Mouse (Mus musculus) neural tube, embryonic 12.5 days (tissue): ENCODE data around the gene Hdac4. TPM values are rescaled to one million over a fixed set of nuclear protein-coding genes. Genes with fewer than 3 reads are reported as not detected.

ENCODE experiments used
- ATAC-seq: fragments of 200-750 bp; cut with Nextera tagmentation; 2 replicates; pipeline ENCODE4 v1.8.0; 2017; ENCODE audit warnings: low read depth, mild to moderate bottlenecking, moderate TSS enrichment, moderate library complexity; ENCODE audit not compliant: low FRiP score
- H3K27ac ChIP-seq: fragments of 300-500 bp; sonication (generic); 2 replicates; pipeline ENCODE4 v1.5.1; 2016
- H3K27me3 ChIP-seq: fragments of 300-500 bp; sonication (generic); replicated peaks from 2 replicates; pipeline ENCODE4 v1.6.1; 2016; ENCODE audit warnings: mild to moderate bottlenecking
- H3K36me3 ChIP-seq: fragments of 300-500 bp; sonication (generic); 2 replicates; pipeline ENCODE4 v1.6.1; 2016; ENCODE audit warnings: mild to moderate bottlenecking
- H3K4me1 ChIP-seq: fragments of 300-500 bp; sonication (generic); 2 replicates; pipeline ENCODE4 v1.6.1; 2016
- H3K4me2 ChIP-seq: fragments of 300-500 bp; sonication (generic); replicated peaks from 2 replicates; pipeline ENCODE4 v1.6.1; 2016; ENCODE audit warnings: mild to moderate bottlenecking
- H3K4me3 ChIP-seq: fragments of 300-500 bp; sonication (generic); 2 replicates; pipeline ENCODE4 v1.5.1; 2016
- H3K9ac ChIP-seq: fragments of 300-500 bp; sonication (generic); 2 replicates; pipeline ENCODE4 v1.6.1; 2016; ENCODE audit warnings: mild to moderate bottlenecking
- H3K9me3 ChIP-seq: fragments of 300-500 bp; sonication (generic); 2 replicates; pipeline ENCODE4 v1.6.1; 2016; ENCODE audit warnings: mild to moderate bottlenecking
- WGBS: fragments of 180-500 bp; shearing (Covaris S2); methylation state at CpG from one replicate; pipeline ENCODE4 v1.1.7; 2016; 5-methylcytosine and 5-hydroxymethylcytosine counted together
- polyA plus RNA-seq: library from polyadenylated mRNA; unstranded; fragments of >200 nt; fragmentation: Nextera tagmentation; extraction: Ambion mirVana; gene quantifications from 2 replicates; pipeline ENCODE4 v1.2.1, GENCODE M21; 2016

Gene Hdac4
- polyA plus RNA-seq, 1 experiment from 2014 or later = 26.6 TPM

DNA sequence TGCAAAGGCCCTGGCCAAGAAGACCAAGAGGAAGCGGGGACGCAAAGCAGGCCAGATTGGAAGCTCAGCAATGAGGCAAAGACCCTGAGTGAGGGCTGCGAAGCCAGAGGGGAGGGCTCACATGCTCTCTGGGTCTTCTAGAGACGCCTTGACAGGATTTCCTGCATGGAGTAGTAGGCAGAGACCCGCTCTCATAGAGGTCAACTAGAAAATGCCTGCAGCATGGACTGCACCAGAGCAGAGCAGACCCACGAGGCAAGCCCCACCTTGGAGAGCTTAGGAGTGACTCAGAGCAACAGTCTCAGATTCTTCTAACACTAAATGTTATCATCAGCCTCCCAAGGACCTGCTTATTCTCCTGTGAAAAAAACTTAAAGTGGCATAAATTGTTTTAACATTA, 20.2 kb downstream of the Hdac4 start:
- Histone ChIP-seq H3K9ac (no peak overlapping the region), H3K27ac (no peak overlapping the region), H3K4me1 (peaks cover 46% of the 10 kb centered on the region), H3K9me3 (no peaks in the 10 kb centered on the region), H3K36me3 (no peaks in the 10 kb centered on the region), H3K4me3 (no peak overlapping the region), H3K27me3 (no peaks in the 10 kb centered on the region), H3K4me2 (no peak overlapping the region; the same call in 1 of the 2 replicates)
- ATAC-seq = no peak
- 86% methylated on average over 6 of the region's 6 CpGs for WGBS

DNA sequence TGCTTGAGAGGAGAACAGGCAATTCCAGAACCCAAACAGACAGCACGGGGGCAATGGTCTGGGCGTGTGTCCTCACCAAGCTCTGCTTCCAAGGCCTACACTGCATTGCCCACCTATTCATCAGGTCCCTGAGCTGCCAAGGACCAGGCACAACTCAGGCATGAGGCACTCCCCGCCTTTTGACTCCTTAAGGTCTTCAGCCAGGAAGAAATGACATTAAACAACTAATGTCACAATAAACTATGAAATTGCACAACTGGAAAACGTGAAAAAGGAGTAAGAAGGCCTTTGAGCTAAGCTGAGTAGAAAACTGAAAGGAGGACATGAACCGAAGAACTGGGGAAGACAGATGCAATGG, 20.6 kb downstream of the Hdac4 start:
- peaks cover 46% of the 10 kb centered on the region for H3K4me1 ChIP-seq
- H3K27me3 ChIP-seq = no peaks in the 10 kb centered on the region
- H3K36me3 ChIP-seq = no peaks in the 10 kb centered on the region
- peak overlapping the region; percentile 1; the same call in 1 of the 2 replicates for H3K4me2 ChIP-seq
- 76% methylated on average over 5 of the region's 5 CpGs for WGBS
- no peak for ATAC-seq
- no peak overlapping the region for H3K27ac ChIP-seq
- no peaks in the 10 kb centered on the region for H3K9me3 ChIP-seq
- no peak overlapping the region for H3K9ac ChIP-seq
- no peak overlapping the region for H3K4me3 ChIP-seq

DNA sequence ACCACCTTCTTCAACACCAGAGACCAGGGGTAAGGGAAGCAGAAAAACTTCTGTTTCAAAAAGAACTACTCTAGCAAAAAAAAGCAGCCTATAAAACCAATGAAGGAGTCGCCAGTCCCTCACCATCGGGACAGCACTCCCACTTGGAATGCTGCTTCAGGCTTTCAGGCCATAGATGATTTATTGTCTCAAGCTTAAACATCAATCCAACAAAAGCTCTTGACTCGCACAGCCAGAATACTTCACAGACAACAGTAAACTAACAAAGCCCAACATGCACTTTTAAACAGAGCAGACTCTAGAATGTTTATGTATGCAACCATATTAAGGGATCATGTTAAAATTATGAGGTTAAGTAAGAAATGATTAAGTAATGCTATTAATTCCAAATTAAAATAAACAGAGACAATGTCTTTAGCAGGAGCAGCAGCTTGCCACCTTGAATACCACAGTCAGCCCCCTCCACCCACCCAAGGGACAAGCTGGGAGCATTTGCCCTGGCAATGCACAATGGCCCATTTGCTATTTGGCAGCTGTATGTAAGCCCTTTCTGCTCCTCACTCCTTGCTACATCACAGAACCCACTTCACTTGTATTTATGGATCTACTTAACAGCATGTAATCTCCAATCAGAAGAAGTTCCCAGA, 21.1 kb downstream of the Hdac4 start:
- peaks cover 46% of the 10 kb centered on the region for H3K4me1 ChIP-seq
- no peak overlapping the region for H3K9ac ChIP-seq
- H3K27me3 ChIP-seq = no peaks in the 10 kb centered on the region
- 12% methylated on average over 3 of the region's 3 CpGs for WGBS
- H3K36me3 ChIP-seq = no peaks in the 10 kb centered on the region
- no peaks in the 10 kb centered on the region for H3K9me3 ChIP-seq
- 0 out of 2 replicates have a peak overlapping the region, but pooled peaks have one; percentile 1 for H3K4me2 ChIP-seq
- no peak for ATAC-seq
- H3K4me3 ChIP-seq = no peak overlapping the region
- H3K27ac ChIP-seq = no peak overlapping the region

DNA sequence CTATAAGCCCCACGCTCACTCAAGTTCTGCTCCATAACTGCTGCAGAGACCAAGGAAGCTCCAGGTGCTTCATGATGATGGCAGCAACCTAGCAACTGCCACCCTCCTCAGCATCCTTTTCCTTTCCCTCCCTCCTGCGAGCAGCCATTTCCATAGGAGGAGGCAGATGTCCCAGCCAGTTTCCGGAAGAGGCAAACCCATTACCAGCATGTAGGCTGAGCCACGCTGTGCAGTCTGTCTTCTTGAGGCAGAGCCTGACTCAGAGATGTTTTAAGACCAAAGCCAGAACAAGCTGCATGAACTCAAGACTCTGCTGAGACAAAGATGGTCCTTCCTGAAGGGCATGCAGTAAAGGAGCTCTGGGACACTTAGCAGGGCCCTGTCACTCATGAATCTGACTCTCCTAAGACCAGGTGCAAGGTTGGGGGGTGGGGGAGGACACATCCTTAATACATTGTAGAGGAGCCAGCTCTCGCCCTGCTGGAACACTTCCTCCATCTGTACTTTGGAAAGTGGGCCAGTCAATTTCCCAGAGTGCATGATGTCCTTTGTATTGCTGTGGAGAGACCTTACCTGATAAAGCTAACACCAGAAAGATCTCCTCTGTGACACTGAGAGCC, 24.8 kb downstream of the Hdac4 start:
- Histone ChIP-seq H3K4me1 (peaks cover 24% of the 10 kb centered on the region), H3K27me3 (no peaks in the 10 kb centered on the region), H3K4me3 (no peak overlapping the region), H3K4me2 (no peak overlapping the region), H3K9ac (no peak overlapping the region), H3K27ac (no peak overlapping the region), H3K9me3 (no peaks in the 10 kb centered on the region), H3K36me3 (no peaks in the 10 kb centered on the region)
- ATAC-seq = no peak
- WGBS = 90% methylated on average over 5 of the region's 5 CpGs

DNA sequence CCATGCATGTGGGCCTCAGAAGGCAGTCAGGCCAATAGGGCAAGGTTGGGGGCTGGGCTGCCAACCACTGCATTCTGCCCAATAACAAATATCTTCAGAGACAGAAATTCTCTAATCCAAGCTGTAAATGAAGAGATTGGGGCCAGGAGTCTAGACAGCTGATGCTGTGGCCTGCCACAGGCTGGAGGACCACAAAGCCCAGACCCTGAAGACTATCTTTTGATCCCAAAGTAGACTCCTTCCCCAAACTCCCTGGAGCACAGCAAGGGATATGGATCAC, 25.8 kb downstream of the Hdac4 start:
- Histone ChIP-seq H3K4me3 (no peak overlapping the region), H3K9me3 (no peaks in the 10 kb centered on the region), H3K4me2 (no peak overlapping the region), H3K27me3 (no peaks in the 10 kb centered on the region), H3K36me3 (no peaks in the 10 kb centered on the region), H3K4me1 (peaks cover 18% of the 10 kb centered on the region), H3K27ac (no peak overlapping the region), H3K9ac (no peak overlapping the region)
- ATAC-seq = no peak

DNA sequence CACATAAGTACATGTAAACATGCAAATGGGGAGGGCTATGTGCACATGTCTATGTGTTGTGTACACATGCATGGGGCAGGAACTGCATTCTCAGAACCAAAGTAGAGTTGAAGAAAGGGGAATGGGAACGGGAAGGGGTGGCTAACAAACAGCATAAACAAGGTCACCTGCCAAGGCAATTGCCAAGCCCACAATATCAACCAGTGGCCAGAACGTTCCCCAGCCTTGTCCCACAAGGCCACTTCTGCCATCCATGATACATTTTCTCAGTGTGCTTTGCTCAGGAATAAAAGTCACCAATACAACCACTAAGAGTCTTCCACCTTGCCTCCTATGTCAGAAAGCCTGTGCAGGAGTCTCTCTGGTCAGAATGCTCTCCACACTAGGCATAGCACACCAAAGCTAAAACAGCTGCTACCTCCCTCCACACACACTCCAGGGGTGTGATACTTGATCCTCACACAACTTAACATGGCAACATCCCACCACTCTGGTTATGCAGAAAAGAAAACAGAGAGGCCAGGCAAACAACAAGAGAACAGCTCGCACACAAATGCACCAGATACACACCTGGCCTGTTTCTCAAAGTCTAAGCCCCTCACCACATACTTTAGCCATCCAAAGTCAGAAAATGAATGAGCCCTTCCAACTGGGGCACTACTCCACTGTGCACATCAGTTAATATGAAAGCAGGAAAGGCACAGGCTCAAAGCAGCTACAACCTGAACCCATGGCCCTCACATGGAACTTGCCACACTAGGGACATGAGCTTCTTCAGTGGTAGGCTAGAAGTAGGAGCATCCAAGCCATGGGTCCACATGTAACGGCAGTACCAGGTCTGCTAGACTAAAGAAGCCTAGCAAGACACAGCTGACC, 26.4 kb downstream of the Hdac4 start:
- no peak for ATAC-seq
- no peak overlapping the region for H3K4me2 ChIP-seq
- H3K4me1 ChIP-seq = peaks cover 13% of the 10 kb centered on the region
- H3K36me3 ChIP-seq = no peaks in the 10 kb centered on the region
- H3K27ac ChIP-seq = no peak overlapping the region
- no peaks in the 10 kb centered on the region for H3K27me3 ChIP-seq
- WGBS = 94% methylated on average over 4 of the region's 4 CpGs
- H3K4me3 ChIP-seq = no peak overlapping the region
- no peaks in the 10 kb centered on the region for H3K9me3 ChIP-seq
- no peak overlapping the region for H3K9ac ChIP-seq

DNA sequence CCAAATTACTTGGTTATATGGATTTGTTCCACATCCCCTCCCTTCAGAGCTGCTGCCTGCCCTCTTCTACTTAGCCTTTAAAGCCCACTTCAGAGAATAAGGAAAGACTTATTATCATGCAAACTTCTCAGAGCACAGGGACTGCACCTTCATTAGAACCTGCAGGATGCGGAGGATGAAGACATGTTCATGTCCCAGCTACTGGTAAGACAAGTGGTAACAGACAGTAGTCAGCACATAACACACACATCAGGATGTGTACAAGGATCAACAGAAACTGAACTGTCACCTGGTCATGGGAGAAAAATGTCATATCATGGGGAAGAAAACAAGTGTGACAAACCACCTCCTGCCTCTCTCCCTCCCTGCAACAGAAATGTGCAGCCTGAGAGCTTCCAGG, 31.6 kb downstream of the Hdac4 start:
- ATAC-seq = no peak
- H3K4me1 ChIP-seq = 0 out of 2 replicates have a peak, but pooled peaks cover 3% of the 10 kb centered on the region
- 100% methylated on average over 1 of the region's 1 CpGs for WGBS
- H3K9me3 ChIP-seq = no peaks in the 10 kb centered on the region
- no peak overlapping the region for H3K27ac ChIP-seq
- no peak overlapping the region for H3K4me2 ChIP-seq
- H3K9ac ChIP-seq = no peak overlapping the region
- H3K36me3 ChIP-seq = no peaks in the 10 kb centered on the region
- H3K4me3 ChIP-seq = no peak overlapping the region
- no peaks in the 10 kb centered on the region for H3K27me3 ChIP-seq

DNA sequence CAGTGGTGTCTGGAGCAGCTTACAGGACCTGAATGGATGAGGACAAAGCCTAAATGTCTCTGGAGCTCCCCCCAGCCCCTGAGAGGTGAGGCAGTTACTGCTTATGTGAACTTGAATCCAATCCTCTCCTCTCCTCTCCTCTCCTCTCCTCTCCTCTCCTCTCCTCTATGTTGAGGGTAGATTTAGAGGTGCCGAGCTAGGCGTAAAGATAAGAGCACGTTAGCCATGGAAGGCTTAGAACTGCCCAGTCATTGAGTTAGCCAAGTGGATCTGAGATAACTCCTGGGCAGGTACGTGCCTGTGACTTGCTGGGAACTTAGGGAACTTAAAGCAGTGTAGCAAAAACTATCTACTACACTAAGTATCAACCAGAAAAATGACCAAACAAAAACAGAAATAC, 35.7 kb downstream of the Hdac4 start:
- Histone ChIP-seq H3K9me3 (no peaks in the 10 kb centered on the region), H3K4me3 (no peak overlapping the region), H3K4me2 (no peak overlapping the region), H3K27me3 (no peaks in the 10 kb centered on the region), H3K27ac (no peak overlapping the region), H3K9ac (no peak overlapping the region), H3K36me3 (no peaks in the 10 kb centered on the region), H3K4me1 (0 out of 2 replicates have a peak, but pooled peaks cover under 1% of the 10 kb centered on the region)
- WGBS = 94% methylated on average over 4 of the region's 4 CpGs
- ATAC-seq = no peak

DNA sequence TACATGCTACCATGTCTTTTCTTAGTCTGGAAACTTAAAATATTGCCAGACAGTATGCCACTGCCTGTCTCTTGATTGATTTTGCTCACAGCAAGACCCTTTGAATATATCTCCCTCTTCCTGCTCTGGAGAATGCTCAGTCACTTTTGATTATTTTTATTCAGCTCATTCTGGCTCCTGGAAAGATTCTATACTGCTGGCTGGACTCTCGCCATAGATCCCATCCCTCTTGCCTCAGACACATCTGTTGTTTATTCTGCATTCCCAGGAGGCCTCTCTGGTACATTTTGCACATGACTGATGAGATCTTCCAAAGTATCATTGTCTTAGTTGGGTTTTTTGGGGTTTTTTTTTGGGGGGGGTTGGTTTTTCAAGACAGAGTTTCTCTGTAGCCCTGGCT, 45.3 kb downstream of the Hdac4 start:
- Histone ChIP-seq H3K4me3 (no peak overlapping the region), H3K9me3 (no peaks in the 10 kb centered on the region), H3K36me3 (peaks cover 4% of the 10 kb centered on the region), H3K9ac (no peak overlapping the region), H3K4me2 (no peak overlapping the region), H3K27ac (no peak overlapping the region), H3K4me1 (no peaks in the 10 kb centered on the region; the same call in 1 of the 2 replicates), H3K27me3 (no peaks in the 10 kb centered on the region)
- no peak for ATAC-seq
- WGBS = 70% methylated on average over 1 of the region's 1 CpGs

DNA sequence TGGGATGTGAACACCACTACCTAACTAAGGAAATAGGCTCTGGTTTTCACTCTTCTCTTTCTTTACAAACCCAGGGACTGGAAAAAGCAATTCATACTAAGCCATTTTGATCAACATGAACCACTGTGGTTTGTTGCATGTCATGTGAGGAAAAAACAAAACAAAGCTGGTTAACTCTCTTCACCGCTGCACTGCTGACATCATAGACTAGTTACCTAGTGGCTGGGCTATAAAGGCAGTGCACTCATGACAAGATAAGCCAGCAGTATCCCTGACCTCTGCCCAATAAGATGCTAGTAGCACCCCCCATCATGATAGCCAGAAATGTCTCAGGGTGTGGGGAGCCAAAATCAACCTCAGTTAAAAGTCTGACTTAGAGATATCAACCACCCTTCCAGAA, 47.0 kb downstream of the Hdac4 start:
- Histone ChIP-seq H3K4me2 (no peak overlapping the region), H3K4me3 (no peak overlapping the region), H3K36me3 (peaks cover 4% of the 10 kb centered on the region), H3K9me3 (no peaks in the 10 kb centered on the region), H3K27ac (no peak overlapping the region), H3K9ac (no peak overlapping the region), H3K4me1 (peaks cover 5% of the 10 kb centered on the region), H3K27me3 (no peaks in the 10 kb centered on the region)
- ATAC-seq = no peak
- 100% methylated on average over 1 of the region's 1 CpGs for WGBS

DNA sequence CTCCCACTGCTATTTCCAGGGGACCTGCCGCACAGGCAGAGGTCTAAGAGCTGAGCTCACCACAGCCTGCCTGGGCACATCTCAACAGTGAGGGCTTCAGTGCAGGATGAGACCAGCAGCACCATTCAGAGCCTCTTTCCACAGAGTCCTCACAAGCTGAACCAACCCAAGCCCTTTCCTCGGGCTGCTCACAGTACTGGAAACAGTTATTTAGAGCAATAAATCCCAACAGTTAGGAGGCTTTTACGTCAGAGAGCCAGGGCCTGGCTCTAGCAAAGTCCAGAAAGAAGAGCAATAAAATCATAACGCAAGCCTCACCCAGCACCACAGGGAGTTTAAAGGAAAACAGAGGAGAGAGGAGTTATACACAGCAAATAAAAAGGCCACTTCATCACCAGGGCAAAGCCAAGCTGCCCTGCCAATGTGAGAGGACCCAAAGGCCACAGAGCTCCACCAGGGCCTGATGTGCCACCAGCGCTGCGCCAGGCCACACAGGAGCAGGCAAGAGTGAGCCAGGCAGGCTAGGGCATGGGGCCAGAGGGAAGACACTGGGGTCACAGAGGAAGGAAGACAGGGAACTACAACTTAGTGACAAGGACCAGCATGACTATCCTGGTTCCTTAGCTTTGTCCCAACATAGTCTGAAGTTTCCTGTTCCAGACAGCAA, 50.5 kb downstream of the Hdac4 start:
- H3K27me3 ChIP-seq = no peaks in the 10 kb centered on the region
- H3K27ac ChIP-seq = no peak overlapping the region
- ATAC-seq = no peak
- no peak overlapping the region for H3K4me3 ChIP-seq
- 42% methylated on average over 6 of the region's 6 CpGs for WGBS
- H3K4me2 ChIP-seq = no peak overlapping the region
- peaks cover 5% of the 10 kb centered on the region for H3K4me1 ChIP-seq
- H3K9me3 ChIP-seq = no peaks in the 10 kb centered on the region
- peaks cover 7% of the 10 kb centered on the region for H3K36me3 ChIP-seq
- no peak overlapping the region for H3K9ac ChIP-seq

DNA sequence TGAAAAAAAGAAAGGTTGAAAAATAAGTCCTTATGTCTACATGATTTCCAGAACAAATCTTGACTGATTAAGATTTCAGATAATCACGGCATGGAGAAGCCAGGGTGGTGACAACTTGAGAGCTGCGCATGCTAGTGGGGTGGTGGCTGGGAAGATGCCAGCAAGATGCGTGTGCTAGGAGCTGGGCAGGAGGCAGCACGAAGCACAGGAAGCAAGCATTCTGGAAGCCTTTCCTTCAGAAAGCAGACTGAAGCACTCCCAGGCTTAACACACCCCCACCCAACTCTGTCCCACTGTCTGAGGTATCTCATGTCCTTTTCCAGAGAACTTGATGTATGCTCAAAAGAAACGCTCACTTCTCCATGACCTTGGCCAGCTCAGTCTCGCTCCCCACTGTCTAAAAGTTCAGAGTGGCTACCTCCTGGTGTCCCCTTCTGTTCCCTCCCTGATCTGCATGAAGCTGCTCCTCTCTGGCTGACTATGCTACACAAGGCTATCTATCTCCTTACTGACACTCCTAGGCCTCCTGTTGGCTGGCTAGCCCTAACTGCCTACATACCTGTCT, 52.1 kb downstream of the Hdac4 start:
- Histone ChIP-seq H3K9me3 (no peaks in the 10 kb centered on the region), H3K36me3 (peaks cover 11% of the 10 kb centered on the region), H3K27ac (no peak overlapping the region), H3K27me3 (no peaks in the 10 kb centered on the region), H3K4me2 (no peak overlapping the region), H3K9ac (no peak overlapping the region), H3K4me1 (peaks cover 5% of the 10 kb centered on the region), H3K4me3 (no peak overlapping the region)
- ATAC-seq = no peak
- 81% methylated on average over 6 of the region's 6 CpGs for WGBS
